Mouse (Mus musculus) mature B cell (primary cell): Measurements from ENCODE around the gene Tprgl.

Source experiments
- in situ Hi-C: fragments of 300-500 bp; cut with MboI; formaldehyde crosslinking; loops from 2 replicates; pipeline ENCODE4 v1.14.3; 2019

Tprgl gene

GRCm38 (mm10) chr4:154160538-154161390 lies at the start of gene Tprgl:
Gene Tprgl (minus strand): TSS chr4:154160666.
- in situ Hi-C loops, result no loop called here

- in situ Hi-C loops, result no loop called here
Measured at GRCm38 (mm10) chr4:154209825-154210224, 49.4 kb upstream of the Tprgl start.

- in situ Hi-C loops, result no loop called here
Measured at GRCm38 (mm10) chr4:154209054-154209453, 48.6 kb upstream of the Tprgl start.

- in situ Hi-C loops, result no loop called here
Measured at GRCm38 (mm10) chr4:154207261-154207660, 46.8 kb upstream of the Tprgl start.

- in situ Hi-C loops, result no loop called here
Measured at GRCm38 (mm10) chr4:154205392-154205791, 44.9 kb upstream of the Tprgl start.

GRCm38 (mm10) chr4:154204532-154204931 lies 44.1 kb upstream of the Tprgl start:
- in situ Hi-C loops, result no loop called here

- in situ Hi-C loops, result no loop called here
Measured at GRCm38 (mm10) chr4:154201511-154201910, 41.0 kb upstream of the Tprgl start.

- in situ Hi-C loops, result no loop called here
Measured at GRCm38 (mm10) chr4:154198377-154198961, 38.0 kb upstream of the Tprgl start.

- in situ Hi-C loops, result no loop called here
Measured at GRCm38 (mm10) chr4:154197961-154198360, 37.5 kb upstream of the Tprgl start.

GRCm38 (mm10) chr4:154188948-154189347 lies 28.5 kb upstream of the Tprgl start:
- in situ Hi-C loops, result no loop called here

GRCm38 (mm10) chr4:154186002-154186537 lies 25.6 kb upstream of the Tprgl start:
- in situ Hi-C loops, result no loop called here

GRCm38 (mm10) chr4:154185001-154185400 lies 24.5 kb upstream of the Tprgl start:
- in situ Hi-C loops, result no loop called here

GRCm38 (mm10) chr4:154183566-154183965 lies 23.1 kb upstream of the Tprgl start:
- in situ Hi-C loops, result no loop called here

- in situ Hi-C loops, result no loop called here
Measured at GRCm38 (mm10) chr4:154181001-154181400, 20.5 kb upstream of the Tprgl start.

- in situ Hi-C loops, result no loop called here
Measured at GRCm38 (mm10) chr4:154177257-154177656, 16.8 kb upstream of the Tprgl start.

- in situ Hi-C loops, result no loop called here
Measured at GRCm38 (mm10) chr4:154171931-154172604, 11.6 kb upstream of the Tprgl start.

GRCm38 (mm10) chr4:154171151-154171930 lies 10.9 kb upstream of the Tprgl start:
- in situ Hi-C loops, result no loop called here

GRCm38 (mm10) chr4:154170506-154171150 lies 10.2 kb upstream of the Tprgl start, which contains the start of gene Megf6:
Gene Megf6 (plus strand): TSS chr4:154170730.
- in situ Hi-C loops, result no loop called here

- in situ Hi-C loops, result no loop called here
Measured at GRCm38 (mm10) chr4:154170021-154170420, 9.6 kb upstream of the Tprgl start.

- in situ Hi-C loops, result no loop called here
Measured at GRCm38 (mm10) chr4:154167053-154167452, 6.6 kb upstream of the Tprgl start.

GRCm38 (mm10) chr4:154163296-154163695 lies 2.8 kb upstream of the Tprgl start:
- in situ Hi-C loops, result no loop called here
